Mouse (Mus musculus) limb, embryonic 12.5 days (tissue): ENCODE results near the gene Mprip. TPM values are rescaled to one million over a fixed set of nuclear protein-coding genes. Genes with fewer than 3 reads are reported as not detected.
"Not testable (repeated sequence)": the region's sequence is repeated elsewhere in the genome, so short reads cannot be mapped to it uniquely, and the experiment has no call there.

ENCODE experiments used
- ATAC-seq: fragments of 200-750 bp; cut with Nextera tagmentation; 2 replicates; pipeline ENCODE4 v1.8.0; 2017; ENCODE audit warnings: low read depth, moderate TSS enrichment; ENCODE audit not compliant: insufficient number of reproducible peaks, insufficient read depth, low FRiP score, low TSS enrichment
- H3K27ac ChIP-seq: fragments of 300-500 bp; sonication (generic); 2 replicates; pipeline ENCODE4 v1.5.1; 2016; ENCODE audit warnings: mild to moderate bottlenecking, moderate library complexity
- H3K27me3 ChIP-seq: fragments of 300-500 bp; sonication (generic); 2 replicates; pipeline ENCODE4 v1.6.1; 2016; ENCODE audit warnings: mild to moderate bottlenecking, moderate library complexity
- H3K36me3 ChIP-seq: fragments of 300-500 bp; sonication (generic); 2 replicates; pipeline ENCODE4 v1.6.1; 2016; ENCODE audit warnings: mild to moderate bottlenecking, moderate library complexity
- H3K4me1 ChIP-seq: fragments of 300-500 bp; sonication (generic); replicated peaks from 2 replicates; pipeline ENCODE4 v1.6.1; 2016
- H3K4me2 ChIP-seq: fragments of 300-500 bp; sonication (generic); 2 replicates; pipeline ENCODE4 v1.6.1; 2016; ENCODE audit warnings: mild to moderate bottlenecking, moderate library complexity
- H3K4me3 ChIP-seq: fragments of 300-500 bp; sonication (generic); replicated peaks from 2 replicates; pipeline ENCODE4 v1.5.1; 2016; ENCODE audit warnings: mild to moderate bottlenecking
- H3K9ac ChIP-seq: fragments of 300-500 bp; sonication (generic); replicated peaks from 2 replicates; pipeline ENCODE4 v1.6.1; 2016; ENCODE audit warnings: mild to moderate bottlenecking, moderate library complexity
- H3K9me3 ChIP-seq: fragments of 300-500 bp; sonication (generic); 2 replicates; pipeline ENCODE4 v1.6.1; 2016; ENCODE audit warnings: mild to moderate bottlenecking, moderate library complexity
- WGBS: fragments of 180-500 bp; shearing (Covaris S2); methylation state at CpG from one replicate; pipeline ENCODE4 v1.1.7; 2016; 5-methylcytosine and 5-hydroxymethylcytosine counted together
- polyA plus RNA-seq: library from polyadenylated mRNA; unstranded; fragments of >200 nt; fragmentation: Nextera tagmentation; extraction: Ambion mirVana; gene quantifications from 2 replicates; pipeline ENCODE4 v1.2.1, GENCODE M21; 2016

The Mprip gene
- polyA plus RNA-seq, 1 experiment from 2014 or later = 97.2 TPM

DNA sequence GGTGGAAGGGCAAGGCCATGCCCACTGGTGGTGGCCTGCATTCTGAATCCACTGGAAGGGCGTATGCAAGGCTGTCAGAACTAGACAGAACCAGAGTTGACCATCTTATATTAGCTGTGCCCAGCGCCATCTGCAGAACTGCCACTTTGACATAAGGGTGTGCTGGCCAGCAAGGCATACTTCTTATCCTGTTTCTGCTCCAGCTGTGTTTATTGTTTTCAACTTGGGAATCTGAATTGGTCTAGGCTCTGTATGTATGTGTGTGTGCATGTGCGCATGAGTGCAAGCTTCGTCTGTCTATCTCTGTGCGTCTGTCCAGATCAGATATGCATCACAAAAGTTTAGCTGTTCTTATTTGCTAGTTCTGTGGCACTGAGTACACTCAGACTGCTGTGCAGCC, 58.1 kb downstream of the Mprip start:
- ATAC-seq = no peak
- Histone ChIP-seq H3K27me3 (no peaks in the 10 kb centered on the region), H3K9me3 (no peaks in the 10 kb centered on the region), H3K27ac (no peak overlapping the region), H3K9ac (no peak overlapping the region), H3K4me2 (no peak overlapping the region), H3K36me3 (no peaks in the 10 kb centered on the region), H3K4me3 (no peak overlapping the region), H3K4me1 (no peaks in the 10 kb centered on the region)
- WGBS = 91% methylated on average over 5 of the region's 5 CpGs

GRCm38 (mm10) chr11:59721385-59721784, 60.3 kb downstream of the Mprip start:
- Histone ChIP-seq H3K27me3 (no peaks in the 10 kb centered on the region), H3K4me1 (no peaks in the 10 kb centered on the region), H3K36me3 (no peaks in the 10 kb centered on the region), H3K27ac (no peak overlapping the region), H3K9me3 (no peaks in the 10 kb centered on the region), H3K9ac (no peak overlapping the region), H3K4me2 (no peak overlapping the region), H3K4me3 (no peak overlapping the region)
- WGBS = 78% methylated on average over 2 of the region's 2 CpGs
- ATAC-seq = no peak

DNA sequence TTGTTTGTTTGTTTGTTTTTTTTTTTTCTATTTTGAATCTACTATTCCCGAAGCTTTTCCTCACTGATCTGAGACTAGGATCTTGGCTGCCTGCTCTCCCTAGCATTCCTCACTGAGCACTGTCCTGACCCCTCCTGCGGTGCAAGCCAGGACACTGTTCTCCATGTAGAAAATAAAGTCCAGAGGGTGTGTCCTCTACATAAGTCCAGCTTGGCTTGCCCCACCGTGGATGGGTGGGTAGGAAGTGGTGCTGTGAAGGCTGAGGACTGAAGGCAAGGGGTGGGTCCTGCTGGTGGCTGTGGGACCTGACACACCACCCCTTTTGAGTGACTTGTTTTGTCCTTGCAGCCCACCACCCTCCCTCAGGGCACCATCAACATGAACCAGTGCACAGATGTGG, 66.1 kb downstream of the Mprip start:
- no peak for ATAC-seq
- 90% methylated on average over 3 of the region's 3 CpGs for WGBS
- H3K9me3 ChIP-seq = no peaks in the 10 kb centered on the region
- H3K9ac ChIP-seq = no peak overlapping the region
- H3K36me3 ChIP-seq = peaks cover 50% of the 10 kb centered on the region
- H3K4me1 ChIP-seq = no peaks in the 10 kb centered on the region
- H3K27me3 ChIP-seq = no peaks in the 10 kb centered on the region
- no peak overlapping the region for H3K4me2 ChIP-seq
- H3K4me3 ChIP-seq = no peak overlapping the region
- H3K27ac ChIP-seq = no peak overlapping the region

DNA sequence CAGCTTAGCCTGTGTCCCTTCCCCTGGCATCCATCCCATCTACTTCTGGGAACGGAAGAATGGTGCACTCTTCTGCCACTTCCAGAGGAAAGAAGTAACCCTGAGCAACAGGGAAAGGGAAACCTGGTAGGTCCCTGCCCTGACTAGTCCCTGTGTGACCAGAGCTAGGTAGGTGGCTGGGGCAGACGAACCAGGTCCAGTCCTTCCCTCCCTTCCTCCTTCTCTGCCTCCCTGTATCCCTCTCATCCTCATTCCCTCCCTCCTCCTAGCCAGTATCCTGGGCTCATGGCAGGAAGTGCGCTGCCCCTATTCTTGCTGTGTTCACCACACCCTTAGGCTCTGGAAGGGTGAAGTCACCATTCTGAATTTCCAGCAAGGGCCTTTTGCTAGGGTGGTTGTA, 70.7 kb downstream of the Mprip start:
- Histone ChIP-seq H3K4me3 (no peak overlapping the region), H3K9me3 (no peaks in the 10 kb centered on the region), H3K36me3 (peaks cover 86% of the 10 kb centered on the region), H3K27me3 (no peaks in the 10 kb centered on the region), H3K4me2 (no peak overlapping the region), H3K9ac (no peak overlapping the region), H3K4me1 (no peaks in the 10 kb centered on the region), H3K27ac (no peak overlapping the region)
- no peak for ATAC-seq
- 81% methylated on average over 3 of the region's 3 CpGs for WGBS

GRCm38 (mm10) chr11:59732407-59733066, 71.4 kb downstream of the Mprip start:
- Histone ChIP-seq H3K9ac (no peak overlapping the region), H3K36me3 (peaks cover 92% of the 10 kb centered on the region), H3K27me3 (no peaks in the 10 kb centered on the region), H3K9me3 (no peaks in the 10 kb centered on the region), H3K27ac (no peak overlapping the region), H3K4me3 (no peak overlapping the region), H3K4me2 (no peak overlapping the region), H3K4me1 (no peaks in the 10 kb centered on the region)
- ATAC-seq = no peak
- 84% methylated on average over 1 of the region's 1 CpGs for WGBS

- not testable (repeated sequence) for H3K4me2 ChIP-seq, H3K27me3 ChIP-seq, H3K4me1 ChIP-seq, H3K9me3 ChIP-seq, H3K4me3 ChIP-seq, H3K27ac ChIP-seq, ATAC-seq, H3K9ac ChIP-seq
- 79% methylated on average over 5 of the region's 5 CpGs for WGBS
- peaks cover 92% of the 10 kb centered on the region for H3K36me3 ChIP-seq
These were observed 72.5 kb downstream of the Mprip start for GRCm38 (mm10) chr11:59733600-59733999.

GRCm38 (mm10) chr11:59734335-59734734, 73.2 kb downstream of the Mprip start:
- no peak overlapping the region for H3K4me2 ChIP-seq
- H3K9me3 ChIP-seq = no peaks in the 10 kb centered on the region
- H3K4me3 ChIP-seq = no peak overlapping the region
- whole genome bisulfite sequencing = 93% methylated on average over 1 of the region's 1 CpGs
- no peak overlapping the region for H3K9ac ChIP-seq
- H3K4me1 ChIP-seq = no peaks in the 10 kb centered on the region
- H3K27ac ChIP-seq = no peak overlapping the region
- no peak for ATAC-seq
- H3K27me3 ChIP-seq = no peaks in the 10 kb centered on the region
- peaks cover 92% of the 10 kb centered on the region for H3K36me3 ChIP-seq

GRCm38 (mm10) chr11:59735938-59736337, 74.8 kb downstream of the Mprip start:
- not testable (repeated sequence) for H3K4me2 ChIP-seq, H3K9me3 ChIP-seq, ATAC-seq, H3K27me3 ChIP-seq, H3K4me3 ChIP-seq, H3K27ac ChIP-seq, H3K9ac ChIP-seq, H3K4me1 ChIP-seq
- peaks cover 92% of the 10 kb centered on the region for H3K36me3 ChIP-seq
- WGBS = 88% methylated on average over 4 of the region's 4 CpGs

GRCm38 (mm10) chr11:59737250-59737649, 76.1 kb downstream of the Mprip start:
- Histone ChIP-seq H3K4me1 (no peaks in the 10 kb centered on the region), H3K36me3 (peaks cover 92% of the 10 kb centered on the region), H3K9me3 (no peaks in the 10 kb centered on the region), H3K9ac (no peak overlapping the region), H3K4me2 (no peak overlapping the region), H3K27me3 (no peaks in the 10 kb centered on the region), H3K4me3 (no peak overlapping the region), H3K27ac (no peak overlapping the region)
- 93% methylated on average over 12 of the region's 12 CpGs for WGBS
- no peak for ATAC-seq

GRCm38 (mm10) chr11:59739996-59740395, 78.9 kb downstream of the Mprip start:
- Histone ChIP-seq H3K9me3 (no peaks in the 10 kb centered on the region), H3K4me1 (no peaks in the 10 kb centered on the region), H3K9ac (no peak overlapping the region), H3K4me3 (no peak overlapping the region), H3K27ac (no peak overlapping the region), H3K36me3 (peaks cover 99% of the 10 kb centered on the region), H3K4me2 (no peak overlapping the region), H3K27me3 (no peaks in the 10 kb centered on the region)
- ATAC-seq = no peak
- 95% methylated on average over 2 of the region's 2 CpGs for WGBS

- no peaks in the 10 kb centered on the region for H3K9me3 ChIP-seq
- no peak for ATAC-seq
- H3K36me3 ChIP-seq = peaks cover 97% of the 10 kb centered on the region
- H3K4me1 ChIP-seq = no peaks in the 10 kb centered on the region
- no peak overlapping the region for H3K9ac ChIP-seq
- no peak overlapping the region for H3K4me2 ChIP-seq
- H3K27me3 ChIP-seq = no peaks in the 10 kb centered on the region
- 95% methylated on average over 5 of the region's 5 CpGs for WGBS
- H3K27ac ChIP-seq = no peak overlapping the region
- no peak overlapping the region for H3K4me3 ChIP-seq
These were observed 80.8 kb downstream of the Mprip start for GRCm38 (mm10) chr11:59741915-59742314.

GRCm38 (mm10) chr11:59743307-59743706, 82.2 kb downstream of the Mprip start:
- Histone ChIP-seq H3K9me3 (no peaks in the 10 kb centered on the region), H3K27ac (no peak overlapping the region), H3K9ac (no peak overlapping the region), H3K36me3 (peaks cover 86% of the 10 kb centered on the region), H3K4me2 (no peak overlapping the region), H3K4me3 (no peak overlapping the region), H3K27me3 (no peaks in the 10 kb centered on the region), H3K4me1 (no peaks in the 10 kb centered on the region)
- WGBS = 88% methylated on average over 2 of the region's 2 CpGs
- ATAC-seq = no peak
